Mouse (Mus musculus) limb, embryonic 14.5 days (tissue): ENCODE measurements around the gene Klhl3. TPM values are rescaled to one million over a fixed set of nuclear protein-coding genes. Genes with fewer than 3 reads are reported as not detected.

ENCODE experiments used
- ATAC-seq: fragments of 200-750 bp; cut with Nextera tagmentation; 2 replicates; pipeline ENCODE4 v1.8.0; 2017; ENCODE audit warnings: low read depth, moderate number of reproducible peaks, moderate TSS enrichment; ENCODE audit not compliant: low FRiP score
- DNase-seq: peaks from one replicate; pipeline ENCODE4 v3.0.0-alpha.2; 2015; ENCODE audit warnings: low spot score
- H3K27ac ChIP-seq: fragments of 300-500 bp; sonication (generic); replicated peaks from 2 replicates; pipeline ENCODE4 v1.5.1; 2014; ENCODE audit warnings: low read depth, mild to moderate bottlenecking, low read length, moderate library complexity, mixed read lengths
- H3K27me3 ChIP-seq: fragments of 300-500 bp; sonication (generic); 2 replicates; pipeline ENCODE4 v1.6.1; 2014; ENCODE audit warnings: low read length, mixed read lengths; ENCODE audit not compliant: control insufficient read depth, insufficient read depth
- H3K36me3 ChIP-seq: fragments of 300-500 bp; sonication (generic); 2 replicates; pipeline ENCODE4 v1.6.1; 2014; ENCODE audit warnings: mild to moderate bottlenecking, low read length, moderate library complexity, mixed read lengths; ENCODE audit not compliant: control insufficient read depth, insufficient read depth
- H3K4me1 ChIP-seq: fragments of 300-500 bp; sonication (generic); 2 replicates; pipeline ENCODE4 v1.6.1; 2014; ENCODE audit warnings: antibody characterized with exemption, low read length, mixed read lengths; ENCODE audit not compliant: control insufficient read depth, insufficient read depth
- H3K4me2 ChIP-seq: fragments of 300-500 bp; sonication (generic); replicated peaks from 2 replicates; pipeline ENCODE4 v1.6.1; 2014; ENCODE audit warnings: low read depth, mild to moderate bottlenecking, low read length, moderate library complexity; ENCODE audit not compliant: severe bottlenecking
- H3K4me3 ChIP-seq: fragments of 300-500 bp; sonication (generic); replicated peaks from 2 replicates; pipeline ENCODE4 v1.5.1; 2014; ENCODE audit warnings: low read length
- H3K9ac ChIP-seq: fragments of 300-500 bp; sonication (generic); 2 replicates; pipeline ENCODE4 v1.6.1; 2014; ENCODE audit warnings: mild to moderate bottlenecking, low read depth, low read length, moderate library complexity; ENCODE audit not compliant: severe bottlenecking
- H3K9me3 ChIP-seq: fragments of 300-500 bp; sonication (generic); 2 replicates; pipeline ENCODE4 v1.6.1; 2016; ENCODE audit warnings: low read length; ENCODE audit not compliant: control insufficient read depth
- POLR2A ChIP-seq: fragments of 200-500 bp; IDR thresholded peaks from 2 replicates; pipeline ENCODE4 v1.8.0; 2012; ENCODE audit warnings: inconsistent platforms, mild to moderate bottlenecking, moderate library complexity, borderline replicate concordance; ENCODE audit not compliant: insufficient read depth, insufficient read length; ENCODE audit errors: extremely low read depth
- WGBS: fragments of 180-500 bp; shearing (Covaris S2); extraction: QIAGEN DNeasy Blood & Tissue Kit; methylation state at CpG from one replicate; pipeline ENCODE4 v1.1.7; 2014; 5-methylcytosine and 5-hydroxymethylcytosine counted together
- polyA plus RNA-seq, 2 experiments: library from polyadenylated mRNA; depleted of rRNA in 1 of 2; stranded (reverse) in 1 of 2; unstranded in 1 of 2; fragments of >200 nt; fragmentation: Nextera tagmentation in 1 of 2; extraction: Ambion mirVana in 1 of 2; gene quantifications; 2 replicates each; pipeline versions ENCODE4 v1.2.1 to v1.2.3; 2012 to 2014

Klhl3 gene
- polyA plus RNA-seq, 2 experiments: 3.0 to 3.7 TPM

DNA sequence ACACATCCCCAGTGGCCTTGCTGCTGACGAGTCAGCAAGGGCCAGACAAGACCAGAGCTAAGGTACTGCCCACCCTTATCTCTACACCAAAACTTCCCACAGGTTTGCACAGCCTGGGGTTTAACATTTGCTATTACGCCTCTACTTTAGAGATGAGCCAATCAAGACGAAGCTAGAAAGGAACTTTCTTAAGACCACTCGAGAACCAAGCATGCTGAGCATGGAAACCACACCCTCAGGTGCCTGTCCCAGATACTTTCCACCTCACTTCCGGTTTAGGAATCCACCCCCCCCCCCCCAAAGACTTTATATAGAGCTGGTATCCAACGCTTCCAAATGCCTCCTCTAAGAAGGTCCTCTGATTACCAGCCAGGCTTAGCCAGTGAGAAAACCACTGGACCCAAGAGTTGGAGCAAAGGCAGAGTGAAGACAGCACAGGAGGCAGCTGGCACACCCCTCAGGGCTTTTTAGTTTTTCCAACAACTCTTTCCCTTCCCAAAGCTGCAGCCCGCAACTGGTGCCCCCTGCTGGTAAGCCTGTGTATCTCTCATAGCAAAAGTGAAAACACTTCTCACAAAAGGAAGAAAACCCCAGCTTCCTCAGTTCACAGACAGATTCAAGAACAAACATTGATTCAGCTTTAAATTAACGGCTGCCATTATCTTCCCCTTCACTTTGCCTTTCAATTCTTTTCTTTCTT, 4.1 kb upstream of the Klhl3 start:
- Histone ChIP-seq H3K9me3 (no peaks in the 10 kb centered on the region), H3K9ac (no peak overlapping the region), H3K27me3 (no peaks in the 10 kb centered on the region), H3K4me1 (peaks cover 8% of the 10 kb centered on the region), H3K4me3 (no peak overlapping the region), H3K36me3 (no peaks in the 10 kb centered on the region), H3K4me2 (no peak overlapping the region), H3K27ac (no peak overlapping the region)
- DNase-seq: peak; percentile 48
- 63% methylated on average over 8 of the region's 8 CpGs for WGBS
- no peak for ATAC-seq
- no peak for TF ChIP-seq POLR2A

DNA sequence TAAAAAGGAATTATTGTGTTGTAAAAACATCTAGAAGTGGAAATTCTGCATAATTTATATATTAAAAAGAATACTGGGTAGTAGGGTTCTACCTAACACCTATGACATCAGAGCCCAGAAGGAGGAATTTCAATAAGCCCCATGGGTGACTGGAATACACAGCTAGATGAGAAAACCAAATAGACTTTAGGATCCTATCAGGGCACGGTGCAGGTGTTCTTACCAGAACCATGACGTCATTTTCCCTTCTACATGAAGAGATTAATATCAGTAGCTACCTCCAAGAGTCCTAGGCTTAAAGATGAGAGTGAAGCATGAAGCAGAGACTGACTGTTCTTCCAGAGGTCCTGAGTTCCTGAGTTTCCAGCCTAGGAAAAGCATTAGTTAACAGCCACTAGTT, 3.4 kb upstream of the Klhl3 start:
- ATAC-seq (no peak), DNase-seq (no peak)
- no peaks in the 10 kb centered on the region for H3K36me3 ChIP-seq
- no peak for TF ChIP-seq POLR2A
- H3K4me2 ChIP-seq: no peak overlapping the region
- no peak overlapping the region for H3K9ac ChIP-seq
- peaks cover 14% of the 10 kb centered on the region for H3K4me1 ChIP-seq
- H3K4me3 ChIP-seq: no peak overlapping the region
- no peaks in the 10 kb centered on the region for H3K9me3 ChIP-seq
- WGBS: 74% methylated on average over 2 of the region's 2 CpGs
- no peak overlapping the region for H3K27ac ChIP-seq
- H3K27me3 ChIP-seq: no peaks in the 10 kb centered on the region

DNA sequence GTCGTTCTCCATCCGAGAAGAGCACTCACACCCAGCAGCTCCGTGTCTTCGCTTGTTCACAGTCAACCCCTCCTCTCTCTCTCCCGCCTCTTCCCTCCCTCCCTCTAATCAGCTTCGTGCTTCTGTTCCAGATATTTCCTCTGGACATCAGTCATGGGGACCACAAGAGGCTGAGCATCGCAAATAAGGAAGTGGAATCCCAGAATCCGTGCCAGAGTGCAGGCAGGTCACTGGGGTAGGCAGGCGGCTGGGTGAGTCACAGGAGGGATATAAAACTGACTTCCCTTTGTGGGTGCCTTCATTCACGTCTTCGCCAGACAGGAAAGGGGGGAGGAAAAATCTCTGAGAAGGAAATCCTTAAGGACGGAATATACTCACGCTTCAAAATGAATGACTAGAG, 1.8 kb upstream of the Klhl3 start:
- ATAC-seq (no peak), DNase-seq (no peak)
- no peaks in the 10 kb centered on the region for H3K27me3 ChIP-seq
- no peaks in the 10 kb centered on the region for H3K36me3 ChIP-seq
- no peak overlapping the region for H3K4me2 ChIP-seq
- WGBS: 27% methylated on average over 13 of the region's 13 CpGs
- H3K27ac ChIP-seq: no peak overlapping the region
- no peaks in the 10 kb centered on the region for H3K9me3 ChIP-seq
- H3K9ac ChIP-seq: no peak overlapping the region
- TF ChIP-seq POLR2A: no peak
- peaks cover 19% of the 10 kb centered on the region for H3K4me1 ChIP-seq
- no peak overlapping the region for H3K4me3 ChIP-seq

DNA sequence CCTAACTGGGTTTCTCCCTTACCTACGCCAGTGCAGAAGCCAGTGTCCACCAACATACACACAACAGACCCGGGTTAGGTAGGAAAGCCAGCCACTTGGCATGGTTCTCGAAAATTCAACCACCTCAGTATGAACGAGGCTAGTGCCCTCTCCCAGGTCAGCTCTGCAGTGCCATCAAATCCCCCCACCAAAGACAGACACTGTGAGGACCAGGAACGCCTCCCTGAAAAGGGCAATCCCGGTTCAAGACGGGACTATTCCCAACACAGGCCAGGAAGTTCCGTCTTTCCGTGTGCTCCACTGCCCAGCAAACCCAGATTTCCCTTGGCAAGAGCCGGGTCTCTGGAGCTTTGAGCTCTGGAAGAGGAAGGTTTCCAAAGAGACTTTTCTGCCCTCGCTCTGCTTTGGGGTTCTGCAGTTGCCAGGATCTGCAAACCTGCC, 771 bp downstream of the Klhl3 start:
- Histone ChIP-seq H3K27ac (peak overlapping the region; percentile 77), H3K9me3 (no peaks in the 10 kb centered on the region), H3K4me1 (peaks cover 19% of the 10 kb centered on the region), H3K4me2 (peak overlapping the region; percentile 88), H3K9ac (peak overlapping the region; percentile 65), H3K27me3 (no peaks in the 10 kb centered on the region), H3K36me3 (no peaks in the 10 kb centered on the region), H3K4me3 (peak overlapping the region; percentile 50)
- 18% methylated on average over 11 of the region's 11 CpGs for WGBS
- DNase-seq (peak; percentile 20), ATAC-seq (no peak)
- TF ChIP-seq POLR2A: no peak

DNA sequence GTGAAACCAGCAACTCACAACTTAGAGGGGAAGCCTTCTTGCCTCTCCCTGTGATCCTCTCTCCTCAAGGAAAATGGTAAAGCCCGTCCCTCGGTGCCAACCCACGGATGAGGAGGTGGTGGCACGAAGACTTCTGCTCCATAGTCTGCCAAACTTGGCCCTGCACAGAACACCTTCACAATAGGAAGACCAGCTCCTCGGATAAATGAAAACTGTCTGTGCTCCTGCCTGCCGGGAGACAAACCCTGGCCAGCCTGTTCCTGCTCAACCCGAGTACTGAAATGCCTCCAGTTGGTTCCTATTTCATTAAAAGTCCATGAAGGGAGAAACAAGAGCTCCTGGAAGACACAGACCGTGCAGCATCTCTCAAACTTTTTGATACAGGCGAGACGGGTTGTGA, 1.2 kb downstream of the Klhl3 start:
- H3K9me3 ChIP-seq: no peaks in the 10 kb centered on the region
- H3K4me2 ChIP-seq: peak overlapping the region; percentile 88
- no peaks in the 10 kb centered on the region for H3K36me3 ChIP-seq
- TF ChIP-seq POLR2A: no peak
- H3K27ac ChIP-seq: no peak overlapping the region
- DNase-seq: no peak
- H3K4me1 ChIP-seq: peaks cover 19% of the 10 kb centered on the region
- H3K4me3 ChIP-seq: peak overlapping the region; percentile 50
- 0 out of 2 replicates have a peak overlapping the region, but pooled peaks have one; percentile 4 for H3K9ac ChIP-seq
- ATAC-seq: no peak
- 56% methylated on average over 10 of the region's 10 CpGs for WGBS
- H3K27me3 ChIP-seq: no peaks in the 10 kb centered on the region
